Mouse (Mus musculus): ENCODE results near the gene Psmb8.

The Psmb8 gene

GRCm38 (mm10) chr17:34193468-34193867 is 4.1 kb upstream of the Psmb8 start:
- no peak for DNase-seq (ENCODE audit: low spot score)

- no peak for DNase-seq (ENCODE audit: low spot score)
These were observed 2.8 kb upstream of the Psmb8 start for GRCm38 (mm10) chr17:34194723-34195122.

- DNase-seq (ENCODE audit: low spot score): peak; percentile 38
These were observed 1.0 kb upstream of the Psmb8 start for GRCm38 (mm10) chr17:34196491-34196890.

- peak; percentile 49 for DNase-seq (ENCODE audit: low spot score)
These were observed 491 bp downstream of the Psmb8 start for GRCm38 (mm10) chr17:34197904-34198520.

- DNase-seq (ENCODE audit: low spot score): no peak
These were observed 996 bp downstream of the Psmb8 start for GRCm38 (mm10) chr17:34198521-34198912.

GRCm38 (mm10) chr17:34199050-34199619 is 1.6 kb downstream of the Psmb8 start:
- no peak for DNase-seq (ENCODE audit: low spot score)

GRCm38 (mm10) chr17:34200047-34200446 is 2.5 kb downstream of the Psmb8 start:
- DNase-seq (ENCODE audit: low spot score): no peak

- no peak for DNase-seq (ENCODE audit: low spot score)
These were observed 3.4 kb downstream of the Psmb8 start for GRCm38 (mm10) chr17:34200772-34201505.

- no peak for DNase-seq (ENCODE audit: low spot score)
These were observed 4.1 kb downstream of the Psmb8 start for GRCm38 (mm10) chr17:34201506-34202055.

GRCm38 (mm10) chr17:34202760-34203442 is 5.4 kb downstream of the Psmb8 start:
- no peak for DNase-seq (ENCODE audit: low spot score)

GRCm38 (mm10) chr17:34203444-34203843 is 5.9 kb downstream of the Psmb8 start, which contains the start of gene Tap2:
Gene Tap2, plus strand, starts transcription at chr17:34203527.
- no peak for DNase-seq (ENCODE audit: low spot score)

GRCm38 (mm10) chr17:34204303-34205010 is 6.9 kb downstream of the Psmb8 start:
- peak; percentile 86 for DNase-seq (ENCODE audit: low spot score)

- no peak for DNase-seq (ENCODE audit: low spot score)
These were observed 7.7 kb downstream of the Psmb8 start for GRCm38 (mm10) chr17:34205021-34205745.

GRCm38 (mm10) chr17:34205746-34206176 is 8.2 kb downstream of the Psmb8 start:
- peak; percentile 33 for DNase-seq (ENCODE audit: low spot score)

- no peak for DNase-seq (ENCODE audit: low spot score)
These were observed 9.2 kb downstream of the Psmb8 start for GRCm38 (mm10) chr17:34206731-34207130.

- DNase-seq (ENCODE audit: low spot score): no peak
These were observed 9.9 kb downstream of the Psmb8 start for GRCm38 (mm10) chr17:34207456-34207855.

GRCm38 (mm10) chr17:34207866-34208265 is 10.3 kb downstream of the Psmb8 start:
- DNase-seq (ENCODE audit: low spot score): no peak

GRCm38 (mm10) chr17:34208421-34208820 is 10.9 kb downstream of the Psmb8 start:
- DNase-seq (ENCODE audit: low spot score): no peak

GRCm38 (mm10) chr17:34209680-34210079 is 12.2 kb downstream of the Psmb8 start:
- DNase-seq (ENCODE audit: low spot score): no peak

- no peak for DNase-seq (ENCODE audit: low spot score)
These were observed 13.1 kb downstream of the Psmb8 start for GRCm38 (mm10) chr17:34210599-34210998.
